ENCODE assay signal across 20 mouse cellular contexts in the genomic region with DNA sequence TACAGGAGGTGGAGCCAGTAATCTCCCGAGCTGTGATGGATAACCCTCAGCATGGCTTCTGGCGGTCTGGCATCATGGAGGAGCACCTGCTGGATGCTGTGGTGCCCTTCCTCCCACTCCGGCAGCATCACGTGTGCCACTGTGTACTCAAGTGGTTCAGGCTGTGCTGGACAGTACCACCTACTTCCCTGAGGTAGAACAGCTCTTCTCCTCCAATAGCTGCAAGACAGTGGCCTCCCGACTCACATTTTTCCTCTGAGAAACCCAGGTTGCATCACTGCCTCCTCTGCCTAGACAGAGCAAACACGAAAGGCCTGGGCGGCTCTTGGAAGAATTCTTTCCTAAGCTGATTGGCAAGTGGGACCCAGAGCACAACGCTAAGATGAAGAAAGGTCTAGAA.
DNase-seq lines count a peak whose midpoint lies in the region; ATAC-seq and TF ChIP-seq lines count a peak whose summit lies in the region.
"Had no signal": no experiment of that assay in that cellular context is flagged by ENCODE, and none has a peak within 500 bp of the region (broad histone marks: within the 10 kb centered on the region; RNA-seq: fewer than 3 reads in every experiment).

No protein-coding gene starts in this region.

- ATAC-seq in forebrain, postnatal 0 days: no peak
- 0 out of 2 replicates have a peak, but pooled peaks have one; percentile 29 for ATAC-seq in hindbrain, embryonic 12.5 days (ENCODE audit: low FRiP score)
- ATAC-seq in limb, embryonic 11.5 days (ENCODE audit: insufficient number of reproducible peaks, low FRiP score, low TSS enrichment, low read depth): 0 out of 2 replicates have a peak, but pooled peaks have one; percentile 10
- ATAC-seq: lung, postnatal 0 days had no signal

- no peak overlapping the region for H3K9ac ChIP-seq in forebrain, postnatal 0 days
- no peak overlapping the region for H3K9ac ChIP-seq in hindbrain, embryonic 12.5 days
- H3K9ac ChIP-seq in limb, embryonic 11.5 days (ENCODE audit: low read length): no peak overlapping the region
- H3K9ac ChIP-seq: liver, embryonic 13.5 days; midbrain, embryonic 12.5 days; neural tube, embryonic 12.5 days had no signal

- no peak for TF ChIP-seq CTCF in forebrain, postnatal 0 days (IDR thresholded peaks at IDR 0.05; ENCODE audit: low read depth)

- no peak overlapping the region for H3K4me2 ChIP-seq in forebrain, postnatal 0 days (ENCODE audit: low read depth)
- H3K4me2 ChIP-seq in hindbrain, embryonic 12.5 days (replicated peaks): no peak overlapping the region
- no peak overlapping the region for H3K4me2 ChIP-seq in limb, embryonic 11.5 days (ENCODE audit: low read depth, severe bottlenecking)
- H3K4me2 ChIP-seq: liver, embryonic 13.5 days; midbrain, embryonic 12.5 days; neural tube, embryonic 12.5 days had no signal

- H3K9me3 ChIP-seq in forebrain, embryonic 10.5 days: no peaks in the 10 kb centered on the region
- H3K9me3 ChIP-seq in forebrain, postnatal 0 days (ENCODE audit: low read length): no peaks in the 10 kb centered on the region
- no peaks in the 10 kb centered on the region for H3K9me3 ChIP-seq in hindbrain, embryonic 12.5 days (replicated peaks)
- H3K9me3 ChIP-seq in hindbrain, embryonic 10.5 days: no peaks in the 10 kb centered on the region; the same call in 1 of the 2 replicates
- no peaks in the 10 kb centered on the region for H3K9me3 ChIP-seq in limb, embryonic 11.5 days (ENCODE audit: control insufficient read depth, low read length)
- H3K9me3 ChIP-seq: liver, embryonic 13.5 days; midbrain, embryonic 12.5 days; neural tube, embryonic 12.5 days had no signal

- 95% methylated on average over 8 of the region's 8 CpGs for WGBS in forebrain, embryonic 10.5 days
- 96% methylated on average over 8 of the region's 8 CpGs for WGBS in forebrain, postnatal 0 days
- WGBS in hindbrain, embryonic 12.5 days: 94% methylated on average over 8 of the region's 8 CpGs
- WGBS in hindbrain, embryonic 10.5 days: 95% methylated on average over 8 of the region's 8 CpGs
- 96% methylated on average over 8 of the region's 8 CpGs for whole genome bisulfite sequencing in limb, embryonic 11.5 days

- H3K4me3 ChIP-seq in forebrain, embryonic 10.5 days: no peak overlapping the region
- H3K4me3 ChIP-seq in forebrain, postnatal 0 days (ENCODE audit: low read depth, low read length): no peak overlapping the region
- H3K4me3 ChIP-seq in hindbrain, embryonic 12.5 days: no peak overlapping the region
- H3K4me3 ChIP-seq in hindbrain, embryonic 10.5 days: no peak overlapping the region
- no peak overlapping the region for H3K4me3 ChIP-seq in limb, embryonic 11.5 days (ENCODE audit: low read depth, low read length)
- H3K4me3 ChIP-seq: liver, embryonic 13.5 days; midbrain, embryonic 12.5 days; neural tube, embryonic 12.5 days had no signal

- H3K36me3 ChIP-seq in forebrain, embryonic 10.5 days (replicated peaks): no peaks in the 10 kb centered on the region
- no peaks in the 10 kb centered on the region for H3K36me3 ChIP-seq in forebrain, postnatal 0 days (ENCODE audit: insufficient read depth)
- H3K36me3 ChIP-seq in hindbrain, embryonic 12.5 days: no peaks in the 10 kb centered on the region
- H3K36me3 ChIP-seq in hindbrain, embryonic 10.5 days: no peaks in the 10 kb centered on the region
- H3K36me3 ChIP-seq in limb, embryonic 11.5 days (ENCODE audit: control insufficient read depth, insufficient read depth, low read length): no peaks in the 10 kb centered on the region
- H3K36me3 ChIP-seq: liver, embryonic 13.5 days; midbrain, embryonic 12.5 days; neural tube, embryonic 12.5 days had no signal

- DNase-seq in forebrain, embryonic 10.5 days (ENCODE audit: extremely low spot score, low spot score): no peak
- no peak for DNase-seq in forebrain, postnatal 0 days
- no peak for DNase-seq in hindbrain, embryonic 10.5 days (ENCODE audit: low spot score)
- DNase-seq in ZHBTc4 (ENCODE audit: low read depth, low spot score): peak; percentile 9
- DNase-seq in limb, embryonic 11.5 days (ENCODE audit: low spot score): no peak
- DNase-seq in urinary bladder, postnatal 14 days (ENCODE audit: low spot score): no peak
- no peak for DNase-seq in ovary, postnatal 36 days (ENCODE audit: low spot score)
- DNase-seq: adrenal gland, postnatal 36 days; cerebellum, postnatal 25 days; gastrocnemius, postnatal 25 days; heart, postnatal 36 days; kidney, adult 18-20 months; kidney, postnatal 25 days; layer of hippocampus, postnatal 36 days; liver, embryonic 13.5 days; thymus, postnatal 4 days had no signal

- H3K4me1 ChIP-seq in forebrain, embryonic 10.5 days: peaks cover 12% of the 10 kb centered on the region
- H3K4me1 ChIP-seq in forebrain, postnatal 0 days (ENCODE audit: insufficient read depth): no peaks in the 10 kb centered on the region
- no peaks in the 10 kb centered on the region for H3K4me1 ChIP-seq in hindbrain, embryonic 12.5 days
- no peaks in the 10 kb centered on the region for H3K4me1 ChIP-seq in hindbrain, embryonic 10.5 days (replicated peaks)
- H3K4me1 ChIP-seq in limb, embryonic 11.5 days (ENCODE audit: control insufficient read depth, insufficient read depth, low read length): no peaks in the 10 kb centered on the region; the same call in 1 of the 2 replicates
- H3K4me1 ChIP-seq: liver, embryonic 13.5 days; neural tube, embryonic 12.5 days had no signal

- peak overlapping the region; percentile 11; the same call in 1 of the 2 replicates for H3K27ac ChIP-seq in forebrain, embryonic 10.5 days
- H3K27ac ChIP-seq in forebrain, postnatal 0 days (ENCODE audit: low read depth, low read length): no peak overlapping the region
- H3K27ac ChIP-seq in hindbrain, embryonic 12.5 days: no peak overlapping the region
- no peak overlapping the region for H3K27ac ChIP-seq in hindbrain, embryonic 10.5 days
- no peak overlapping the region for H3K27ac ChIP-seq in limb, embryonic 11.5 days (replicated peaks; ENCODE audit: low read depth, low read length)
- H3K27ac ChIP-seq: liver, embryonic 13.5 days; midbrain, embryonic 12.5 days; neural tube, embryonic 12.5 days had no signal

- no peaks in the 10 kb centered on the region for H3K27me3 ChIP-seq in forebrain, embryonic 10.5 days (ENCODE audit: poor library complexity, severe bottlenecking)
- no peaks in the 10 kb centered on the region for H3K27me3 ChIP-seq in forebrain, postnatal 0 days (ENCODE audit: insufficient read depth, low read length)
- no peaks in the 10 kb centered on the region for H3K27me3 ChIP-seq in hindbrain, embryonic 12.5 days
- H3K27me3 ChIP-seq in hindbrain, embryonic 10.5 days (ENCODE audit: insufficient read depth, poor library complexity, severe bottlenecking): no peaks in the 10 kb centered on the region
- H3K27me3 ChIP-seq in limb, embryonic 11.5 days (ENCODE audit: control insufficient read depth, insufficient read depth, low read length): no peaks in the 10 kb centered on the region
- H3K27me3 ChIP-seq: liver, embryonic 13.5 days; midbrain, embryonic 12.5 days; neural tube, embryonic 12.5 days had no signal
